Mouse (Mus musculus) erythroblast, embryonic 14.5 days (primary cell): ENCODE measurements around the gene Ube2c.

Source experiments
- GATA1 ChIP-seq: IDR thresholded peaks from 2 replicates; pipeline ENCODE4 v1.6.1; 2012; ENCODE audit warnings: low read length, inconsistent platforms, mixed read lengths
- TAL1 ChIP-seq: IDR thresholded peaks from 3 replicates; pipeline ENCODE4 v1.6.1; 2012; ENCODE audit warnings: low read length, inconsistent platforms, mixed read lengths

DNA sequence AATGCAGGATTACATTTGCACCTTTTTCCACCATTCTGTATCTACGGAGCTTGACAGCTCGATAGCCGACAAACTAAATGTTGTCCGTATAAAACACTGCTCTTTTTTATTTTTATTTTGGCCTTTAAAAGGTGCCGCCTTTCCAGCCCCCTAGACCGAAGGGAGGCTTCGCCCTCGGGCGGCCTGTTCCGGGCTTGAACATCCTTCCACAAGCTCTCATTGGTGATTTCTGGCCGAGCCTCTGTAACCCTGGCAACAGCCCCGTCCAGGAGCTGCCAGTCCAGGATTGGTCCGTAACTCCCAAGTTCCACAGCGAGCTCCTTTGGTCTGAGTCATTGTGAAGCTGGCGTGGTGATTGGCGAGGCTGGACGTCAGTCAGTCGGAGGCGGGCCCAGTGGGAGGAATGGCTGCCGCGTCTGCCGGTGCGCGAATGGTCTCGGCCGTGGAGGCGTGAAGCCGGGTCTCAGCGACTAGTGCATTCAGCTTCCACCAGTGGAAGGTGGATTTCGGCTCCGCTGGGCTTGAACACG is 53.0 kb downstream of the Ube2c start, which contains the start of gene Zswim1:
- TF ChIP-seq GATA1 (no peak), TAL1 (no peak)
